Mouse (Mus musculus) brain, embryonic 14.5 days (tissue): ENCODE data around the gene Oprd1.

Experiments used
- CTCF ChIP-seq: fragments of 200-500 bp; IDR thresholded peaks from 2 replicates; pipeline ENCODE4 v1.5.1; 2012; ENCODE audit warnings: inconsistent platforms, mild to moderate bottlenecking, moderate library complexity, borderline replicate concordance; ENCODE audit not compliant: insufficient read depth, insufficient read length; ENCODE audit errors: extremely low read depth
- POLR2A ChIP-seq: fragments of 200-500 bp; IDR thresholded peaks from 2 replicates; pipeline ENCODE4 v1.6.1; 2012; ENCODE audit warnings: mild to moderate bottlenecking, inconsistent platforms, borderline replicate concordance; ENCODE audit not compliant: poor library complexity, insufficient read depth, insufficient read length, severe bottlenecking; ENCODE audit errors: extremely low read depth

GRCm38 (mm10) chr4:132180710-132181109 is 36.4 kb upstream of the Oprd1 start:
- TF ChIP-seq POLR2A (no peak), CTCF (peak; percentile 39; the same call in 1 of the 2 replicates)
